Mouse (Mus musculus) small intestine, adult 2 months (tissue): ENCODE results near the gene Bmp6.

Experiments used
- CTCF ChIP-seq: fragments of 200-500 bp; IDR thresholded peaks from 2 replicates; pipeline ENCODE4 v1.5.1; 2012; ENCODE audit warnings: low read depth, mild to moderate bottlenecking, control low read depth, inconsistent platforms, low read length, moderate library complexity, mixed read lengths; ENCODE audit not compliant: insufficient replicate concordance, insufficient read length; ENCODE audit errors: extremely low read depth
- POLR2A ChIP-seq: fragments of 200-500 bp; IDR thresholded peaks from 2 replicates; pipeline ENCODE4 v1.6.1; 2012; ENCODE audit warnings: low read depth, mild to moderate bottlenecking, control low read depth, inconsistent platforms, low read length, moderate library complexity

DNA sequence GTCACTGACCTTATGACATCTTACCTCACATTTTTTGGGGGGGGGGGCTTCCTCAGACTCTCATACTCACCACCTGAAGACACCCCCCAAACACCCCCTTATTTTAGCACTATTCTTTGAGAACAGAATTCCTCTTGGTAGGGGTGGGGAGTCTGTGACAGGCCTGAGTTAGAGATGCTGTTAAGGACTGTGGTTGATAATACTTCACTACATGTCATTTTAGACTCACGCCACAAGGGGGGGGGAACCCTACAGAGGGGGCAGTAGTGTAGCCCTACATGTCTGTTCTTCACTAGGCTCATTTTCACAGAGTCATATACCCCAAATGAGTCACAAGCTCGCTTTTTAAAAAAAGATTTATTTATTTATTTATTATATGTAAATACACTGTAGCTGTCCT, 1.7 kb upstream of the Bmp6 start:
- no peak for TF ChIP-seq POLR2A
- no peak for TF ChIP-seq CTCF
